Mouse (Mus musculus) G1E (cell line): ENCODE results near the gene Slc16a10. TPM values are rescaled to one million over a fixed set of nuclear protein-coding genes. Genes with fewer than 3 reads are reported as not detected.
A peak's percentile ranks its signal among the peaks of the same experiment; 100 is the strongest.

ENCODE experiments used
- ATAC-seq: 2 replicates; pipeline ENCODE4 v1.8.0; 2016; ENCODE audit warnings: mild to moderate bottlenecking; ENCODE audit not compliant: insufficient number of reproducible peaks, poor library complexity, low FRiP score, severe bottlenecking; ENCODE audit errors: extremely low read depth
- DNase-seq: peaks from one replicate; pipeline ENCODE4 v3.0.0; 2012; ENCODE audit warnings: low spot score
- H3K27me3 ChIP-seq: 2 replicates; pipeline ENCODE4 v1.6.1; 2012; ENCODE audit warnings: mild to moderate bottlenecking, low read length, inconsistent platforms; ENCODE audit not compliant: insufficient read depth
- H3K36me3 ChIP-seq: replicated peaks from 2 replicates; pipeline ENCODE3; 2012; ENCODE audit warnings: mild to moderate bottlenecking, inconsistent platforms
- H3K4me1 ChIP-seq: 2 replicates; pipeline ENCODE4 v1.6.1; 2012; ENCODE audit warnings: low read depth, low read length, inconsistent platforms, mixed read lengths; ENCODE audit not compliant: insufficient read depth
- H3K4me3 ChIP-seq: 2 replicates; pipeline ENCODE4 v1.5.1; 2012; ENCODE audit warnings: low read depth, mild to moderate bottlenecking, inconsistent platforms, low read length, moderate library complexity, mixed read lengths
- H3K9me3 ChIP-seq: replicated peaks from 2 replicates; pipeline ENCODE4 v1.6.1; 2012; ENCODE audit warnings: inconsistent platforms
- CTCF ChIP-seq: IDR thresholded peaks from 2 replicates; pipeline ENCODE4 v1.5.1; 2012; ENCODE audit warnings: low read depth, low read length, inconsistent platforms, mixed read lengths
- GATA1 ChIP-seq: IDR thresholded peaks from 2 replicates; pipeline ENCODE4 v1.6.1; 2012; ENCODE audit warnings: borderline replicate concordance, low read length, inconsistent platforms, mixed read lengths
- GATA2 ChIP-seq: IDR thresholded peaks from 2 replicates; pipeline ENCODE4 v1.6.1; 2012; ENCODE audit warnings: low read depth, low read length, inconsistent platforms, borderline replicate concordance
- POLR2AphosphoS5 ChIP-seq: IDR thresholded peaks from 2 replicates; pipeline ENCODE4 v1.6.1; 2012; ENCODE audit warnings: low read depth, low read length, inconsistent platforms; ENCODE audit not compliant: insufficient replicate concordance
- TAL1 ChIP-seq: conservative IDR thresholded peaks from 2 replicates; pipeline ENCODE4 v1.6.1; 2012; ENCODE audit warnings: low read depth, low read length, inconsistent platforms, mixed read lengths
- polyA plus RNA-seq: library from polyadenylated mRNA; stranded (reverse); fragments of >175 nt; gene quantifications from 2 replicates; pipeline ENCODE4 v1.2.3, GENCODE M21; 2012
- total RNA-seq, 2 experiments: library from RNA; stranded (forward) in 1 of 2; stranded (reverse) in 1 of 2; fragments of 200-1000 nt in 1 of 2; fragments of >200 nt in 1 of 2; fragmentation: Nextera tagmentation in 1 of 2; gene quantifications; 2 replicates each; pipeline ENCODE4 v1.2.3; 2014 to 2017

Slc16a10 gene
- total RNA-seq (2014; fragmentation: Nextera tagmentation) (22.4 and 117 TPM in 2 replicates), total RNA-seq (2017) (16.9 and 18.8 TPM in 2 replicates), polyA plus RNA-seq (5.7 and 7.2 TPM in 2 replicates)

GRCm38 (mm10) chr10:40141864-40142523, at the start of gene Slc16a10:
Slc16a10 (minus strand) TSS chr10:40142258.
- TF ChIP-seq GATA2: no peak
- TF ChIP-seq POLR2AphosphoS5: no peak
- TF ChIP-seq CTCF: no peak
- TF ChIP-seq GATA1: no peak
- TF ChIP-seq TAL1: no peak
- peak; percentile 99 for DNase-seq
- Histone ChIP-seq H3K27me3 (no peaks in the 10 kb centered on the region), H3K4me3 (peak within 1 kb of the TSS; percentile 93), H3K36me3 (peaks cover 22% of the 10 kb centered on the region), H3K9me3 (no peaks in the 10 kb centered on the region), H3K4me1 (peaks cover 56% of the 10 kb centered on the region)
- peak; percentile 90 for ATAC-seq

- Histone ChIP-seq H3K36me3 (no peaks in the 10 kb centered on the region), H3K4me1 (peaks cover 9% of the 10 kb centered on the region), H3K9me3 (no peaks in the 10 kb centered on the region), H3K27me3 (peaks cover 45% of the 10 kb centered on the region), H3K4me3 (no peak overlapping the region)
- TF ChIP-seq POLR2AphosphoS5: no peak
- no peak for TF ChIP-seq GATA1
- no peak for TF ChIP-seq CTCF
- TF ChIP-seq TAL1: no peak
- no peak for TF ChIP-seq GATA2
- no peak for ATAC-seq
- no peak for DNase-seq
These were observed 49.4 kb upstream of the Slc16a10 start for GRCm38 (mm10) chr10:40191338-40191979.

DNA sequence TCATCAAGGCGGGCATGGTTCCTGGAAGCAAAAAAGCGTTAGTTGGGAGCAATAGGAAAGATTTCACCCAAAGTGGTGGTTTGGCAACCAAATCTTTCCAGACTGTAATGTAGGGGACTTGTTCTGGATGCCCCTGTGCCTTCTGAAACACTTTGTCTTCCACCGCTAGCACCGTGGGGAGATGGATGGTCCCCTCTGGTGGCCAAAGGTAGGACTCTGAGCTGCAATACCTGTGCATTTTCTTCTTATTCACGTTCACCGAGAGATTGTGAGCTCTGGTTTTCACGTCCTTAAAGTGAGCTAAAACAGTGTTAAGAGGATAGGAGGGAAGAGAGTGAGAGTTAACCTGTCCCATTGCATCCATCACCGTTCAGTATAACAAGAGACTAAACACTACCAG, 48.8 kb upstream of the Slc16a10 start:
- ATAC-seq: no peak
- no peak overlapping the region for H3K4me3 ChIP-seq
- H3K9me3 ChIP-seq: no peaks in the 10 kb centered on the region
- no peaks in the 10 kb centered on the region for H3K36me3 ChIP-seq
- DNase-seq: no peak
- H3K4me1 ChIP-seq: peaks cover 6% of the 10 kb centered on the region
- no peak for TF ChIP-seq GATA1
- no peak for TF ChIP-seq POLR2AphosphoS5
- no peak for TF ChIP-seq GATA2
- TF ChIP-seq TAL1: no peak
- no peak for TF ChIP-seq CTCF
- peaks cover 50% of the 10 kb centered on the region for H3K27me3 ChIP-seq

DNA sequence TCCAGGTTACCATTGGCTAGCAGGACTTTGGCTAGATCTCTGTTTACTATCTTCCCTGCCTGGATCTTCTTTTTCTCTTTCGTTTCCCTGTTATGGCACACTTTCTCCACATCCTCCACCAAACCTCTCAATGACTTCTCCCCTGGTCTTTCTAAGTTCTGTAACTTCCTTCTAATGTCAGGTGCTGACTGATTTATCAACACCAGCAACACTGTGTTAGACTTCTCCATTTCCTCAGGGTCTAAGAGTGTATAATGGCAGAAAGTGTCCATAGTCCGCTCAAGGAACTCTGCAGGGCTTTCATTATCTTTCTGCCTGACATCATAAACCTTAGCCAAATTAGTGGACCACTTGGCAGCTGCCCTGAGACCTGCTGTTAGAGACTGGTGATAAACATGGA, 47.6 kb upstream of the Slc16a10 start:
- H3K4me1 ChIP-seq: peaks cover 6% of the 10 kb centered on the region
- DNase-seq (no peak), ATAC-seq (no peak)
- no peaks in the 10 kb centered on the region for H3K9me3 ChIP-seq
- TF ChIP-seq CTCF (no peak), GATA1 (no peak), GATA2 (no peak), TAL1 (no peak), POLR2AphosphoS5 (no peak)
- no peaks in the 10 kb centered on the region for H3K36me3 ChIP-seq
- peaks cover 51% of the 10 kb centered on the region for H3K27me3 ChIP-seq
- no peak overlapping the region for H3K4me3 ChIP-seq

DNA sequence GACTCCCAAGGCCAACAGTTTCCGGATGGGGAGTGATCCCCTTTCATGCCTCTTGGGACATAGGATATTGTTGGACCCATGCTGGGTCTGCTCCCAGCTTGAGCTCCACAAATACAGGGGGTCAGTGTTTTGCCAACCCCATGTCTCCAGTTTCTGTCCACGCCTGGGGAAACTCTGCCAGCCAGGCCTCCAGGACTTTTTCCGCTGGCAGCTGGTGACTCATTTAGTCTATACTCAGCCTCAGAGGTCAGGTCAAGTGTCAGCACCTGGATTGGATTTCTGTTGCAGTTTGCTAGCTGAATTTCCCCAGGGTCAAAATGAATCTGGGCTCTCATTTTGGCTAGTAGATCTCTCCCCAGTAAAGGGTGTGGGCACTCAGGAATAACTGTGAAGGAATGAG, 46.8 kb upstream of the Slc16a10 start:
- Histone ChIP-seq H3K4me3 (no peak overlapping the region), H3K27me3 (peaks cover 57% of the 10 kb centered on the region), H3K9me3 (no peaks in the 10 kb centered on the region), H3K4me1 (peaks cover 6% of the 10 kb centered on the region), H3K36me3 (no peaks in the 10 kb centered on the region)
- no peak for ATAC-seq
- DNase-seq: no peak
- no peak for TF ChIP-seq TAL1
- TF ChIP-seq GATA1: no peak
- TF ChIP-seq GATA2: no peak
- no peak for TF ChIP-seq POLR2AphosphoS5
- TF ChIP-seq CTCF: no peak

DNA sequence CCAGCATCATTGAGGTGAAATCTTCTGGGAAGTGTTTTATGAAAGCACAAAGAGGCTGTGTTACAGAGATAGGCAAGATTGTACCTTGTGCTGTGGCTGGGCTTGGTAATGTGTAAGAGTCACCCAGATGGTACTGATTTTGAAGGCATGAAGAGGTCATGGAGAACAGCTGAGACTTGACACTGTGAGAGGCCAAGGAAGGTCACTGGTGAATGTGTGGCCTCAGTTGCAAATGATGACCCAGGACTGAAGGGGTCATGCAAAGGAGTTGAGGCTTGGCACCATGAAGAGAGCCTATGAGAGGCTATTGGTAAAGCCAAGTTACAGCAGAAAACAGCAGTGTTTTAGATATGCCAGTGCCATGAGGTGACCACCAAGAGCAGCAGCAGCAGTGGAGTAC, 43.9 kb upstream of the Slc16a10 start:
- no peak for ATAC-seq

More for the DNA sequence above, 43.9 kb upstream of the Slc16a10 start:
- Histone ChIP-seq H3K36me3 (no peaks in the 10 kb centered on the region), H3K9me3 (no peaks in the 10 kb centered on the region), H3K4me1 (peaks cover 2% of the 10 kb centered on the region; the same call in 1 of the 2 replicates), H3K27me3 (peaks cover 47% of the 10 kb centered on the region), H3K4me3 (no peak overlapping the region)
- TF ChIP-seq TAL1 (no peak), GATA2 (no peak), CTCF (no peak), GATA1 (no peak), POLR2AphosphoS5 (no peak)
- DNase-seq: no peak
